Mouse (Mus musculus) heart, adult 2 months (tissue): ENCODE data around the gene Rgs3.

ENCODE experiments used
- CTCF ChIP-seq: fragments of 200-600 bp; IDR thresholded peaks from 2 replicates; pipeline ENCODE4 v1.8.1; 2022; ENCODE audit warnings: antibody characterized with exemption, mild to moderate bottlenecking, moderate library complexity
- EP300 ChIP-seq: fragments of 200-500 bp; IDR thresholded peaks from 2 replicates; pipeline ENCODE4 v1.6.1; 2011; ENCODE audit warnings: low read depth, low read length, control low read depth; ENCODE audit not compliant: insufficient read depth

DNA sequence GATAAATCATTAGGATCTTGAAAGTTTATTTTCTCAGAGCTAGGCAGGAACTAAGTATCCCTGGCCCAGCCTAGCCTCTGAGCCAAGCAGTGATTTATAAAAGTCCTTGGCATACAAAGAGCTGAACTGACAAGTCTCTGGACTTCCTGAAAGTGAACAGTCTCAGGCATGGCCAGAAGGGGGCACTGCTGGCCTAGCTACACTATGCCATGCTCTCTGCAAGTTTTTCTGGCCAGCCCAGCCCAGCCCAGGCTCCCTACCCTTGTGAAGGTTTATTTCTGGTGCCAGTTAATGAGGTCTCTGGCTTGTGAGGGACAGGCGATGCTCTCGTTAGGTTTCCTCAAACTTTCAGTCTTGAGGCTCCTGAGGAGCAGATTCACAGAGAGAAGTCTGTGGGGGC is 137.8 kb downstream of the Rgs3 start:
- TF ChIP-seq CTCF (peak; percentile 95), EP300 (peak; percentile 97)
